Mouse (Mus musculus): ENCODE results near the gene Rps11. TPM values are rescaled to one million over a fixed set of nuclear protein-coding genes. Genes with fewer than 3 reads are reported as not detected.
A peak's percentile ranks its signal among the peaks of the same experiment; 100 is the strongest.
"Not testable (repeated sequence)": the region's sequence is repeated elsewhere in the genome, so short reads cannot be mapped to it uniquely, and the experiment has no call there.

Gene Rps11
- 1,215 and 1,484 TPM in 2 replicates for polyA plus RNA-seq (2015; fragmentation: Nextera tagmentation; extraction: Ambion mirVana)

- Histone ChIP-seq H3K4me1 (peaks cover 58% of the 10 kb centered on the region), H3K27me3 (no peaks in the 10 kb centered on the region), H3K4me2 (peak within 1 kb of the TSS; percentile 67), H3K27ac (peak within 1 kb of the TSS; percentile 89), H3K36me3 (peaks cover 63% of the 10 kb centered on the region), H3K4me3 (peak within 1 kb of the TSS; percentile 89), H3K9ac (peak within 1 kb of the TSS; percentile 95), H3K9me3 (no peaks in the 10 kb centered on the region)
- ATAC-seq (ENCODE audit: insufficient number of reproducible peaks, low FRiP score, low TSS enrichment, low read depth) = peak; percentile 83
- WGBS = under 1% methylated on average over 59 of the region's 59 CpGs
Measured at GRCm38 (mm10) chr7:45124224-45125143, at the start of gene Rps11. Rps11 (minus strand) TSS chr7:45124439.

GRCm38 (mm10) chr7:45173772-45174171 lies 49.5 kb upstream of the Rps11 start:
- H3K9ac ChIP-seq; H3K4me3 ChIP-seq; H3K36me3 ChIP-seq; H3K9me3 ChIP-seq; H3K4me2 ChIP-seq; H3K27ac ChIP-seq; ATAC-seq (ENCODE audit: insufficient number of reproducible peaks, low FRiP score, low TSS enrichment, low read depth): not testable (repeated sequence)
- Histone ChIP-seq H3K27me3 (peaks cover 94% of the 10 kb centered on the region), H3K4me1 (peaks cover 20% of the 10 kb centered on the region)
- WGBS = 64% methylated on average over 1 of the region's 1 CpGs

- Histone ChIP-seq H3K4me3 (no peak overlapping the region), H3K27ac (no peak overlapping the region), H3K9me3 (peaks cover 8% of the 10 kb centered on the region; the same call in 1 of the 2 replicates), H3K4me1 (peaks cover 20% of the 10 kb centered on the region), H3K36me3 (no peaks in the 10 kb centered on the region), H3K27me3 (peaks cover 94% of the 10 kb centered on the region), H3K9ac (no peak overlapping the region), H3K4me2 (no peak overlapping the region)
- ATAC-seq (ENCODE audit: insufficient number of reproducible peaks, low FRiP score, low TSS enrichment, low read depth) = no peak
- WGBS = 55% methylated on average over 7 of the region's 7 CpGs
Measured at GRCm38 (mm10) chr7:45172974-45173373, 48.7 kb upstream of the Rps11 start.

GRCm38 (mm10) chr7:45169495-45169894 lies 45.3 kb upstream of the Rps11 start:
- H3K4me1 ChIP-seq = no peaks in the 10 kb centered on the region
- H3K9me3 ChIP-seq = peaks cover 8% of the 10 kb centered on the region; the same call in 1 of the 2 replicates
- H3K27me3 ChIP-seq = peaks cover 94% of the 10 kb centered on the region
- H3K36me3 ChIP-seq = no peaks in the 10 kb centered on the region
- H3K27ac ChIP-seq = no peak overlapping the region
- 87% methylated on average over 3 of the region's 3 CpGs for WGBS
- ATAC-seq (ENCODE audit: insufficient number of reproducible peaks, low FRiP score, low TSS enrichment, low read depth) = no peak
- no peak overlapping the region for H3K4me3 ChIP-seq
- H3K9ac ChIP-seq = no peak overlapping the region
- H3K4me2 ChIP-seq = no peak overlapping the region

- WGBS = 9% methylated on average over 24 of the region's 24 CpGs
- Histone ChIP-seq H3K9me3 (peaks cover 8% of the 10 kb centered on the region; the same call in 1 of the 2 replicates), H3K4me2 (no peak overlapping the region), H3K4me1 (peaks cover 6% of the 10 kb centered on the region), H3K9ac (no peak overlapping the region), H3K36me3 (no peaks in the 10 kb centered on the region), H3K4me3 (no peak overlapping the region), H3K27me3 (peaks cover 95% of the 10 kb centered on the region), H3K27ac (no peak overlapping the region)
- ATAC-seq (ENCODE audit: insufficient number of reproducible peaks, low FRiP score, low TSS enrichment, low read depth) = no peak
Measured at GRCm38 (mm10) chr7:45168656-45169055, 44.4 kb upstream of the Rps11 start.

- 1% methylated on average over 19 of the region's 19 CpGs for WGBS
- Histone ChIP-seq H3K4me1 (peaks cover 8% of the 10 kb centered on the region), H3K27ac (no peak overlapping the region), H3K36me3 (no peaks in the 10 kb centered on the region), H3K9ac (no peak overlapping the region), H3K27me3 (peaks cover 99% of the 10 kb centered on the region), H3K4me3 (no peak overlapping the region; the same call in 1 of the 2 replicates), H3K9me3 (peaks cover 8% of the 10 kb centered on the region; the same call in 1 of the 2 replicates), H3K4me2 (no peak overlapping the region)
- no peak for ATAC-seq (ENCODE audit: insufficient number of reproducible peaks, low FRiP score, low TSS enrichment, low read depth)
Measured at GRCm38 (mm10) chr7:45167761-45168445, 43.7 kb upstream of the Rps11 start.

GRCm38 (mm10) chr7:45166950-45167401 lies 42.7 kb upstream of the Rps11 start:
- ATAC-seq (ENCODE audit: insufficient number of reproducible peaks, low FRiP score, low TSS enrichment, low read depth) = no peak
- Histone ChIP-seq H3K4me3 (no peak overlapping the region), H3K36me3 (no peaks in the 10 kb centered on the region), H3K4me1 (peaks cover 16% of the 10 kb centered on the region), H3K9me3 (peaks cover 8% of the 10 kb centered on the region; the same call in 1 of the 2 replicates), H3K9ac (no peak overlapping the region), H3K27me3 (peaks cover 96% of the 10 kb centered on the region), H3K27ac (no peak overlapping the region), H3K4me2 (no peak overlapping the region)
- WGBS = 25% methylated on average over 8 of the region's 10 CpGs

GRCm38 (mm10) chr7:45165701-45166100 lies 41.5 kb upstream of the Rps11 start:
- WGBS = 51% methylated on average over 11 of the region's 11 CpGs
- peaks cover 84% of the 10 kb centered on the region for H3K27me3 ChIP-seq
- no peak overlapping the region for H3K4me3 ChIP-seq

GRCm38 (mm10) chr7:45164833-45165232 lies 40.6 kb upstream of the Rps11 start:
- no peak for ATAC-seq (ENCODE audit: insufficient number of reproducible peaks, low FRiP score, low TSS enrichment, low read depth)
- H3K4me1 ChIP-seq = peaks cover 19% of the 10 kb centered on the region
- H3K27me3 ChIP-seq = peaks cover 75% of the 10 kb centered on the region
- H3K9ac ChIP-seq = no peak overlapping the region
- no peak overlapping the region for H3K27ac ChIP-seq
- no peak overlapping the region for H3K4me2 ChIP-seq
- no peak overlapping the region for H3K4me3 ChIP-seq
- 74% methylated on average over 5 of the region's 5 CpGs for WGBS
- peaks cover 12% of the 10 kb centered on the region for H3K36me3 ChIP-seq
- peaks cover 4% of the 10 kb centered on the region; the same call in 1 of the 2 replicates for H3K9me3 ChIP-seq

More at GRCm38 (mm10) chr7:45165701-45166100, 41.5 kb upstream of the Rps11 start:
- Histone ChIP-seq H3K4me2 (no peak overlapping the region), H3K36me3 (peaks cover 3% of the 10 kb centered on the region; the same call in 1 of the 2 replicates), H3K9me3 (peaks cover 8% of the 10 kb centered on the region; the same call in 1 of the 2 replicates), H3K4me1 (peaks cover 19% of the 10 kb centered on the region), H3K9ac (no peak overlapping the region), H3K27ac (no peak overlapping the region)
- no peak for ATAC-seq (ENCODE audit: insufficient number of reproducible peaks, low FRiP score, low TSS enrichment, low read depth)

- peak within 1 kb of the TSS; percentile 73 for H3K4me2 ChIP-seq
- ATAC-seq (ENCODE audit: insufficient number of reproducible peaks, low FRiP score, low TSS enrichment, low read depth) = no peak
- peaks cover 66% of the 10 kb centered on the region for H3K27me3 ChIP-seq
- peak within 1 kb of the TSS; percentile 47 for H3K9ac ChIP-seq
- whole genome bisulfite sequencing = under 1% methylated on average over 40 of the region's 41 CpGs
- H3K4me1 ChIP-seq = peaks cover 19% of the 10 kb centered on the region
- H3K27ac ChIP-seq = no peak within 1 kb of the TSS
- H3K36me3 ChIP-seq = peaks cover 21% of the 10 kb centered on the region
- peak within 1 kb of the TSS; percentile 46 for H3K4me3 ChIP-seq
- H3K9me3 ChIP-seq = no peaks in the 10 kb centered on the region
Measured at GRCm38 (mm10) chr7:45163735-45164490, 39.7 kb upstream of the Rps11 start, which contains the start of gene Slc17a7. Slc17a7 (plus strand) TSS chr7:45163949.

- no peak overlapping the region for H3K27ac ChIP-seq
- H3K9ac ChIP-seq = no peak overlapping the region
- H3K4me2 ChIP-seq = no peak overlapping the region
- 69% methylated on average over 9 of the region's 9 CpGs for WGBS
- H3K36me3 ChIP-seq = peaks cover 29% of the 10 kb centered on the region
- H3K4me1 ChIP-seq = peaks cover 19% of the 10 kb centered on the region
- no peaks in the 10 kb centered on the region for H3K9me3 ChIP-seq
- peaks cover 58% of the 10 kb centered on the region for H3K27me3 ChIP-seq
- ATAC-seq (ENCODE audit: insufficient number of reproducible peaks, low FRiP score, low TSS enrichment, low read depth) = no peak
- H3K4me3 ChIP-seq = no peak overlapping the region
Measured at GRCm38 (mm10) chr7:45162996-45163615, 38.9 kb upstream of the Rps11 start.

Data from limb, embryonic 15.5 days (tissue).